ENCODE assay signal across 8 mouse cellular contexts in the genomic region with DNA sequence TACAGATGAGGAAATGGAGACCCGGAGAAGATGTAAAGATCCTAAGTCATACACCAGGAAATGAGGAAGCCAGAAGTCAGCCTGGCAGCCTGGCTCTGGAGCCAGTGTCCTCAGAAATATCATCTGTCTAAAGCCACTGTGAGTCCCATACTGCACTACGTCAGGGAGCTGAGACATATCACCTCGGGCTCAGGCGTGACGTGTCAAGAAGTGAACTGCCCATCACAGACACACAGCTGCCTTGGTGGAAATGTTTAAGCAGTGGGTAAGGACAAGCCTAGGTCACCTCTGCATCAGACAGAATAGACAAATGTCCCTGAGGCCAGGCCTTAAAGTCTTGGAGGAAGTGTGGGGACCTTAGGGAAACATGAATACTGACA.
DNase-seq lines count a peak whose midpoint lies in the region; ATAC-seq and TF ChIP-seq lines count a peak whose summit lies in the region.

No protein-coding gene starts in this region.

- H3K27ac ChIP-seq in gastrocnemius, adult 2 months, result peak overlapping the region; percentile 93
- H3K27ac ChIP-seq in lung, embryonic 14.5 days (ENCODE audit: low read depth), result peak overlapping the region; percentile 33; the same call in 1 of the 2 replicates
- H3K27ac ChIP-seq in forebrain, embryonic 14.5 days (ENCODE audit: low read depth, low read length), result peak overlapping the region; percentile 67; the same call in 1 of the 2 replicates
- H3K27ac ChIP-seq in midbrain, embryonic 12.5 days (replicated peaks), result peak overlapping the region; percentile 66; the same call in 1 of the 2 replicates

- no peak overlapping the region for H3K4me2 ChIP-seq in lung, embryonic 14.5 days
- no peak overlapping the region for H3K4me2 ChIP-seq in forebrain, embryonic 14.5 days (ENCODE audit: low read length)
- no peak overlapping the region for H3K4me2 ChIP-seq in midbrain, embryonic 12.5 days (replicated peaks)

- H3K9ac ChIP-seq in lung, embryonic 14.5 days, result no peak overlapping the region
- H3K9ac ChIP-seq in forebrain, embryonic 14.5 days (ENCODE audit: low read length), result no peak overlapping the region
- no peak overlapping the region for H3K9ac ChIP-seq in midbrain, embryonic 12.5 days (replicated peaks)

- no peaks in the 10 kb centered on the region for H3K27me3 ChIP-seq in lung, embryonic 14.5 days (ENCODE audit: insufficient read depth, low read length)
- H3K27me3 ChIP-seq in forebrain, embryonic 14.5 days (replicated peaks; ENCODE audit: control insufficient read depth, insufficient read depth, low read length), result no peaks in the 10 kb centered on the region
- H3K27me3 ChIP-seq in midbrain, embryonic 12.5 days, result no peaks in the 10 kb centered on the region

- no peak overlapping the region for H3K4me3 ChIP-seq in gastrocnemius, adult 2 months
- no peak overlapping the region for H3K4me3 ChIP-seq in lung, embryonic 14.5 days (ENCODE audit: low read depth, low read length)
- no peak overlapping the region for H3K4me3 ChIP-seq in forebrain, embryonic 14.5 days (ENCODE audit: low read depth, low read length)
- no peak overlapping the region for H3K4me3 ChIP-seq in midbrain, embryonic 12.5 days

- H3K36me3 ChIP-seq in lung, embryonic 14.5 days (ENCODE audit: insufficient read depth), result no peaks in the 10 kb centered on the region
- H3K36me3 ChIP-seq in forebrain, embryonic 14.5 days (ENCODE audit: control insufficient read depth, insufficient read depth, low read length), result no peaks in the 10 kb centered on the region
- H3K36me3 ChIP-seq in midbrain, embryonic 12.5 days, result peaks cover 8% of the 10 kb centered on the region; the same call in 1 of the 2 replicates

- TF ChIP-seq CTCF in gastrocnemius, adult 2 months (IDR thresholded peaks at IDR 0.05), result no peak
- TF ChIP-seq CTCF in lung, embryonic 14.5 days (IDR thresholded peaks at IDR 0.05; ENCODE audit: low read depth), result no peak

- DNase-seq in gastrocnemius, adult 2 months, result peak; percentile 59
- DNase-seq in gastrocnemius, adult 8-10 months (ENCODE audit: low spot score in 2 of 2), result no peak
- no peak for DNase-seq in lung, embryonic 14.5 days
- no peak for DNase-seq in lung, postnatal 4 days
- DNase-seq in forebrain, embryonic 14.5 days (ENCODE audit: low spot score), result no peak
- DNase-seq in layer of hippocampus, adult 11-12 months (ENCODE audit: low spot score), result no peak
- no peak for DNase-seq in adrenal gland, adult 8-10 months

- 51% methylated on average over 5 of the region's 5 CpGs for WGBS in lung, embryonic 14.5 days
- WGBS in forebrain, embryonic 14.5 days, result 85% methylated on average over 5 of the region's 5 CpGs
- WGBS in midbrain, embryonic 12.5 days, result 89% methylated on average over 5 of the region's 5 CpGs

- no peak; the same call in 1 of the 2 replicates for ATAC-seq in lung, embryonic 14.5 days (ENCODE audit: insufficient read depth)
- ATAC-seq in forebrain, embryonic 14.5 days, result 0 out of 2 replicates have a peak, but pooled peaks have one; percentile 8
- no peak for ATAC-seq in midbrain, embryonic 12.5 days (ENCODE audit: low FRiP score, low read depth)

- no peaks in the 10 kb centered on the region for H3K9me3 ChIP-seq in lung, embryonic 14.5 days (ENCODE audit: low read depth, low read length)
- H3K9me3 ChIP-seq in forebrain, embryonic 14.5 days (replicated peaks; ENCODE audit: control insufficient read depth, low read length), result no peaks in the 10 kb centered on the region
- peaks cover 7% of the 10 kb centered on the region; the same call in 1 of the 2 replicates for H3K9me3 ChIP-seq in midbrain, embryonic 12.5 days

- peaks cover 9% of the 10 kb centered on the region; the same call in 1 of the 2 replicates for H3K4me1 ChIP-seq in lung, embryonic 14.5 days (ENCODE audit: insufficient read depth)
- peaks cover 18% of the 10 kb centered on the region for H3K4me1 ChIP-seq in forebrain, embryonic 14.5 days (ENCODE audit: control insufficient read depth, insufficient read depth, low read length)
- peaks cover 23% of the 10 kb centered on the region for H3K4me1 ChIP-seq in midbrain, embryonic 12.5 days

- intact Hi-C loops in gastrocnemius, adult 2 months (cut with DNase I), result loop anchor here (2.0 to 5.0 kb wide), 3 partner anchors 66 to 189 kb away; partner anchors contain the start of gene Zmiz1

Comparison
In these comparisons a context has a peak if more than half of its experiments do, and no peak if none do; other contexts are left out.
1. H3K27ac ChIP-seq: peak in every context shown above with its lines; median percentile 93 in gastrocnemius, adult 2 months; 67 in forebrain, embryonic 14.5 days; 66 in midbrain, embryonic 12.5 days; 33 in lung, embryonic 14.5 days.